Mouse (Mus musculus): ENCODE measurements around the gene Fgf10.

DNA sequence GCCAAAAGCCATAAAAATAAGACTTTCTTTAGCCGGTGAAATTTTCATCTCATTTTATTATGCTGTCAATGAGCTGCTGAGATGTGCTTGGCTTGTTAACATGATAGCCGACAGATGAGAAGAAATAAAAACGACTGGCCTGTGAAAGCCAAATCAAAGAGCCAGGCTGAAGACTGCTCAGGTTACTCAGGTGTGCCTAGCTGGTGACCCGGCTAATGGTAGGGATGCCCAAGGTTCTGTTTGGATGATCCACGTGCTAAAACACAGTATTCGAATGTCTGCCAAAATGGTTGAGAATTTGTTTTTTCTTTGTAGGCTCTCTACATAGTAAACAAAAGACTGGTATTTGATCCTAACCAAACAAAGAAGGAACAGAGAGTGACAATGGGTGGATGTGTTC is 26.5 kb upstream of the Fgf10 start:
- TF ChIP-seq POLR2A (IDR thresholded peaks at IDR 0.05; ENCODE audit: low read depth, low read length), result no peak
- no peak for TF ChIP-seq CTCF (IDR thresholded peaks at IDR 0.05; ENCODE audit: extremely low read depth, insufficient read length, insufficient replicate concordance, low read depth, low read length)

Data from small intestine, adult 2 months (tissue).